Mouse (Mus musculus) neural tube, embryonic 14.5 days (tissue): ENCODE measurements around the gene C1qtnf7. TPM values are rescaled to one million over a fixed set of nuclear protein-coding genes. Genes with fewer than 3 reads are reported as not detected.

ENCODE experiments used
- ATAC-seq: fragments of 200-750 bp; cut with Nextera tagmentation; 2 replicates; pipeline ENCODE4 v1.8.0; 2017; ENCODE audit warnings: low read depth, mild to moderate bottlenecking, moderate TSS enrichment, moderate library complexity
- H3K27ac ChIP-seq: fragments of 300-500 bp; sonication (generic); 2 replicates; pipeline ENCODE4 v1.5.1; 2014; ENCODE audit warnings: low read depth, mild to moderate bottlenecking, control low read depth, low read length, moderate library complexity, mixed read lengths
- H3K27me3 ChIP-seq: fragments of 300-500 bp; sonication (generic); 2 replicates; pipeline ENCODE4 v1.6.1; 2014; ENCODE audit warnings: low read length; ENCODE audit not compliant: control insufficient read depth, insufficient read depth
- H3K36me3 ChIP-seq: fragments of 300-500 bp; sonication (generic); 2 replicates; pipeline ENCODE4 v1.6.1; 2014; ENCODE audit warnings: low read length, mixed read lengths; ENCODE audit not compliant: control insufficient read depth, insufficient read depth
- H3K4me1 ChIP-seq: fragments of 300-500 bp; sonication (generic); 2 replicates; pipeline ENCODE4 v1.6.1; 2014; ENCODE audit warnings: low read length; ENCODE audit not compliant: control insufficient read depth, insufficient read depth
- H3K4me2 ChIP-seq: fragments of 300-500 bp; sonication (generic); 2 replicates; pipeline ENCODE4 v1.6.1; 2014; ENCODE audit warnings: mild to moderate bottlenecking, low read depth, low read length, control low read depth
- H3K4me3 ChIP-seq: fragments of 300-500 bp; sonication (generic); 2 replicates; pipeline ENCODE4 v1.5.1; 2014; ENCODE audit warnings: low read depth, low read length, control low read depth, mixed read lengths
- H3K9ac ChIP-seq: fragments of 300-500 bp; sonication (generic); replicated peaks from 2 replicates; pipeline ENCODE4 v1.6.1; 2014; ENCODE audit warnings: low read depth, mild to moderate bottlenecking, control low read depth, low read length, mixed read lengths
- H3K9me3 ChIP-seq: fragments of 300-500 bp; sonication (generic); 2 replicates; pipeline ENCODE4 v1.6.1; 2016; ENCODE audit warnings: low read length; ENCODE audit not compliant: control insufficient read depth
- WGBS: fragments of 180-500 bp; shearing (Covaris S2); extraction: QIAGEN DNeasy Blood & Tissue Kit; methylation state at CpG from one replicate; pipeline ENCODE4 v1.1.7; 2014; 5-methylcytosine and 5-hydroxymethylcytosine counted together
- polyA plus RNA-seq: library from polyadenylated mRNA; unstranded; fragments of >200 nt; fragmentation: Nextera tagmentation; extraction: Ambion mirVana; gene quantifications from 2 replicates; pipeline ENCODE4 v1.2.1, GENCODE M21; 2014

The C1qtnf7 gene
- polyA plus RNA-seq = 0.15 and 0.89 TPM in 2 replicates

DNA sequence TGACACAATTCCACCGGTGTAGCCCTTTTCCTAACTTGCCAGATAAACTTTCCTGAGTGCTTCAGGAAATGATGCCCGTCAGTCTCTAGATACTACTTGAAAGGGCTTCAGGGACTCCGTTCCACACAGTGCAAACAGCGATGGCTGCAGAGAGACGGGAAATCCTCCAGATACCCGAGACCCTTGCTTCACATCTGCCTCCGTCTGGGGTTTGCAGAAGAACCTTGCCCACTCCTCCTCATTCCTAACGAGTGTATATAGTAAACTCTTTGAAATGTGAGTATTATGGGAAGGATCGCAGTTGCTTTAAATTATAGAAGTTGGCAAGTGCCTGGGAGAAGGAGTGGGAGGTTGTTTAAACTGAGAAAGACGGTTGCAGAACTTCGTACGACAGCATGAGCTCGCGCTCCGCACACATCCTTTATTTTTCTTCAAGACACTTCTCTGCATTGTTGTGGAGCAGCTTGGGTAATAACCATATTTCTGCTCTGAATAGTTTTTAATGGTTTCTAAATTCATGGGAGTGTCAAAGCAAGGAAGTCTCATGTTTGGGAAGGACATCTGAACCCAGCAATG, at the start of gene C1qtnf7:
TSS of gene C1qtnf7 (plus strand) at position 138 of the 576 bp plus-strand sequence.
- H3K9me3 ChIP-seq = no peaks in the 10 kb centered on the region
- no peaks in the 10 kb centered on the region for H3K36me3 ChIP-seq
- no peak within 1 kb of the TSS for H3K27ac ChIP-seq
- H3K27me3 ChIP-seq = no peaks in the 10 kb centered on the region
- H3K4me2 ChIP-seq = no peak within 1 kb of the TSS
- no peak for ATAC-seq
- no peak within 1 kb of the TSS for H3K9ac ChIP-seq
- H3K4me1 ChIP-seq = no peaks in the 10 kb centered on the region
- no peak within 1 kb of the TSS for H3K4me3 ChIP-seq
- WGBS = 68% methylated on average over 15 of the region's 15 CpGs

DNA sequence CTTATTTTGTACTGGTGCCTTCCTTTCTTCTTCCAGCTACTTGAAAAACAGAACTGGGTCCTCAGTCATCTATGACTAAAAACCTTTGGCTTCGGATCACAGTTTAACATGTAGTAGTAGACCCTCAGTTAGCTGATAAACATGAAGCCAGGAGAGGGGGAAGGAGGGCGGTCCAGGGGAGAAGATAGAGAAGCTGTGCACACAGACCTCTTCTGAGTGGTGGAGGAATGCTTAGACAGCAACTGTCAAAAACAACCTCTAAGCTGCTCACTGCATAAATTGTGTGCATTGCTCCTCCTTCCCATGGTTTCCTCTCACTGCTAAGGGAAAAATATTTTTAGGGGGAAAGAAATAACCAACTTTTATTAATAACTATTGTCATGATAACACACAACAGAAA, 48.6 kb upstream of the C1qtnf7 start:
- Histone ChIP-seq H3K27ac (no peak overlapping the region), H3K27me3 (no peaks in the 10 kb centered on the region), H3K4me2 (no peak overlapping the region), H3K36me3 (no peaks in the 10 kb centered on the region), H3K9ac (no peak overlapping the region), H3K4me1 (no peaks in the 10 kb centered on the region), H3K9me3 (no peaks in the 10 kb centered on the region), H3K4me3 (no peak overlapping the region)
- ATAC-seq = no peak
- WGBS = 88% methylated on average over 2 of the region's 2 CpGs

DNA sequence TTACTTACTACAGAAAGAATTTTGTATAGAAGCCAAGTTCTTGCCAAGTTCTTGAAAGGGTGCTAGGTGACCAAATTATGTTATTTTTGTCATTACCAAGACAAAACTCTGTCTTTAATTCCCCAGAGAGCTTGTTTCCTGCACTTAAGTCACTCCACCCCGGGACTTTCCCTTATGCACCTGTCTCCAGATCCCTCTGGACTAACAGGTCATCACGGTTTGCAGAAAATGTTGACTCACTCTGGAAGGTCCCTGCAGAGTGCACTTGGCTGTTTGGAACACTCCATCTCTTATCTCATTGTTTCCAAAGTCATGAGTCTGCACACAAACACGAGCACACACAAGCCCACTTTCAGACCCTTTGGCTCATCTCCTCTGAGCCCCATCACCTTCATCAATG, 48.1 kb upstream of the C1qtnf7 start:
- 85% methylated on average over 3 of the region's 3 CpGs for WGBS
- Histone ChIP-seq H3K4me2 (no peak overlapping the region), H3K4me3 (no peak overlapping the region), H3K27ac (no peak overlapping the region), H3K4me1 (no peaks in the 10 kb centered on the region), H3K9me3 (no peaks in the 10 kb centered on the region), H3K27me3 (no peaks in the 10 kb centered on the region), H3K36me3 (no peaks in the 10 kb centered on the region), H3K9ac (no peak overlapping the region)
- no peak for ATAC-seq

DNA sequence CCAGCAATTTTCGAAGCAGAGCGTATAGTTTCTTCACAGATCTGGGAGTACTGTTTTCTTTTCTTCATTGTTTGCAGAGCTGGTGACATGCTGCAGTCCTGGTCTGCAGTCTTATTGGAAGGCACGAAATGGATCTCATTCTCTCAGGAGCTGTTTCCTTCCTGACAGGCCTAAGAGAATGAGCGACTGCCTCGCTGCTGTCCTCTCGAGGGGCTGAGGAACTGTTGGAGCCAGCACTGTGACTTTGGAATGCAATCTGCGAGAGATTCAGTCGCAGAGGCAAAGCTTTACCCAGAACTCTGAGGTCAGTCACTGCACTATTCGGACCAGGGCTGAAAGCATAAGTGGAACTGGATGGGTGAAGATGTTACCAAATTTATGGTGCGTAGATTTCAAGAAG, 46.4 kb upstream of the C1qtnf7 start:
- Histone ChIP-seq H3K36me3 (no peaks in the 10 kb centered on the region), H3K4me1 (no peaks in the 10 kb centered on the region), H3K4me3 (no peak overlapping the region), H3K9ac (no peak overlapping the region), H3K27ac (no peak overlapping the region), H3K27me3 (no peaks in the 10 kb centered on the region), H3K4me2 (no peak overlapping the region), H3K9me3 (no peaks in the 10 kb centered on the region)
- no peak for ATAC-seq
- WGBS = 80% methylated on average over 10 of the region's 10 CpGs

DNA sequence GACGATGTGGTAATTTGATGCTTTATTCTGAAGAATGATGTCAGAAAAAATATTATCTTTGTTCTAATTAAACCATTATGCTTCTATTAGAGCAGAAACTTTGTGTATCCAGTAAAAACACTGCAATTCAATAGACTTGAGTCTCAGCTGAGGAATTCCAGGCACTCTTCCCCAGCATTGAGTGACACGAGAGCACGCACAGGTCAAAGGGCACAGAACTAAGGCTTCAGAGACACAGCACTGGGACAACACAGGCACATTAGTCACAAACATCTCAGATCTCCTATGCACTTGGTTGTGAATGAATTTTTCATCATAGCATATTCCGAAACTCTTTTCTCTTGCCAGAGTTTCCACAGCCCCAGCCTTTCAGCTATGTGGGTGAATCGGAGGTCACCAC, 37.4 kb upstream of the C1qtnf7 start:
- no peak overlapping the region for H3K4me3 ChIP-seq
- 84% methylated on average over 5 of the region's 5 CpGs for WGBS
- H3K36me3 ChIP-seq = no peaks in the 10 kb centered on the region
- no peak overlapping the region for H3K4me2 ChIP-seq
- H3K27ac ChIP-seq = no peak overlapping the region
- no peak for ATAC-seq
- no peaks in the 10 kb centered on the region for H3K4me1 ChIP-seq
- no peaks in the 10 kb centered on the region for H3K27me3 ChIP-seq
- no peak overlapping the region for H3K9ac ChIP-seq
- no peaks in the 10 kb centered on the region for H3K9me3 ChIP-seq

DNA sequence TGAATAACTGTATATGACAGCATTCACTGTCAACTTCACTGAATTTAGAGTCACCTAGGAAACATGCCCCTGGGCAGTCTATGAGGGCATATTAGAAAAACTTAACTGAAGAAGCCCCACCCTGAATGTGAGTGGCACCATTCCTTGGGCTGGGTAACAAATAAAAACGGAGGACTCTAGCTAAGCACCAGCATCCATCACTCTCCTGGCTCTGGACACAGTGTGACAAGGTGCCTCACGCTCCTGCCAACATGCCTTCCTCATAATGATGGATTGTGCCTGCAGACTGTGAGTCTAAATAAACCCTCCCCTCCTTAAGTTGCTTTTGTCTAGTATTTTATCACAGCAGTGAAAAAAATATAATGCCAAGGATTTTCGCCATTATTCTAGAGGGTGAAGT, 35.3 kb upstream of the C1qtnf7 start:
- ATAC-seq = no peak
- no peak overlapping the region for H3K4me3 ChIP-seq

DNA sequence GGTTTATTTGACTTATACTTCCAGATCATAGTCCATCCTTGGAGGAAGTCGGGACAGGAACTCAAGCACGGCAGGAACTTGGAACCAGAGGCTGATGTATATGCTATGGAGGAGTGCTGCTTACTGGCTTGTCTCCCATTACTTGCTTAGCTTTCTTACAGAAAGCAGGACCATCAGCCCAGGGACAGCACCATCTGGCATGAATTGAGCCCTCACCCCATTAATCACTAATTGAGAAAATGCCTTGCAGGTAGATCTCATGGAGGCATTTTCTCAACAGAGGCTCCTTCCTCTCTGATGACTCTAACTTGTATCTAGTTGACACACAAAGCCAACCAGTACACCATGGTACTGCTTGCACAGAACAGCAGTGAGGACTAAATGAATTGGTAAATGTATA, 34.6 kb upstream of the C1qtnf7 start:
- Histone ChIP-seq H3K9me3 (no peaks in the 10 kb centered on the region), H3K4me1 (no peaks in the 10 kb centered on the region), H3K4me3 (no peak overlapping the region), H3K36me3 (no peaks in the 10 kb centered on the region), H3K4me2 (no peak overlapping the region), H3K9ac (no peak overlapping the region), H3K27ac (no peak overlapping the region), H3K27me3 (no peaks in the 10 kb centered on the region)
- ATAC-seq = no peak
- 83% methylated on average over 2 of the region's 2 CpGs for WGBS

More for the DNA sequence above, 35.3 kb upstream of the C1qtnf7 start:
- Histone ChIP-seq H3K4me1 (no peaks in the 10 kb centered on the region), H3K27ac (no peak overlapping the region), H3K4me2 (no peak overlapping the region), H3K9me3 (no peaks in the 10 kb centered on the region), H3K36me3 (no peaks in the 10 kb centered on the region), H3K27me3 (no peaks in the 10 kb centered on the region), H3K9ac (no peak overlapping the region)
- 61% methylated on average over 3 of the region's 3 CpGs for WGBS

DNA sequence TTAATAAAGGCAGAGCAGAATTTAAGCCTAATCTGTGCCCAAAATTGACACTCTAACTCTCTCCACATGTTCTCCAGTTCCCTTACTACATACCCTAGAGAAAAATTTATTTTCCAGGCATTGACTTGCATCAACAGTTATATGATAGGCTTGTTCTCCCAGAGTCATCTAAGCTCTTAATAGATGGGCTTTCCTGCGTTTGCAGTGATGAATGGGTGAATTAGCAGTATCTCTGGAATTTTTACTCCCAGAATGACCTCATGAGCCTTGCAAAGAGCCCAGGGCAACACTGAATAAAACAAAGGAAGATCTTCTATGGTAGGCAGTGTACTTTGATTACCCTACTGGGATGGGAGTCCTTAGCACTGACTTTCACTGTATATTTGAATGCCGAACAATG, 33.5 kb upstream of the C1qtnf7 start:
- 45% methylated on average over 2 of the region's 2 CpGs for WGBS
- Histone ChIP-seq H3K4me3 (no peak overlapping the region), H3K27ac (no peak overlapping the region), H3K4me2 (no peak overlapping the region), H3K4me1 (no peaks in the 10 kb centered on the region), H3K27me3 (no peaks in the 10 kb centered on the region), H3K9me3 (no peaks in the 10 kb centered on the region), H3K9ac (no peak overlapping the region), H3K36me3 (no peaks in the 10 kb centered on the region)
- no peak for ATAC-seq

DNA sequence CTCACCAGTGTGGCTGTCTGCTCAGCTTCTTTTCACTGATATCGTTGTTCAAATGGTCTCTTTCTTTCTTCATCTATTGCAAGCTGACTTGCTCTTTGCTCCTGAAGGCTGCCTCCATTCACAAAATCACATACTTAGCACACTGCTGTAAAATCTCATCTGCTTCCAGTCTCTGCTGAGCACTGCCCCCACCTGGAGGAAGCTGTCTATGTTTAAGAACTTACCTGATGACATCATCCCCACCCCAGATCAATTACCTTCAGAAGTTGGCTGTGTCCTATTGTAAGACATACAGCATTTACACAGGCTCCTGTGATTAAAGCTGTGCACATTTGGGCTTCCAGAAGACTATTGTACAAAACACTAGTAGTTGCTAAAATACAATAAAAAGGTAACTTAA, 13.5 kb upstream of the C1qtnf7 start:
- Histone ChIP-seq H3K9ac (no peak overlapping the region), H3K27me3 (no peaks in the 10 kb centered on the region), H3K9me3 (no peaks in the 10 kb centered on the region), H3K27ac (no peak overlapping the region), H3K4me1 (no peaks in the 10 kb centered on the region), H3K36me3 (no peaks in the 10 kb centered on the region), H3K4me3 (no peak overlapping the region), H3K4me2 (no peak overlapping the region)
- ATAC-seq = no peak
- whole genome bisulfite sequencing = 92% methylated on average over 1 of the region's 1 CpGs
